Mouse (Mus musculus) lung, postnatal 0 days (tissue): ENCODE measurements around the gene Nr2c1.

ENCODE experiments used
- CTCF ChIP-seq: IDR thresholded peaks from 2 replicates; pipeline ENCODE4 v1.5.1; 2016; ENCODE audit warnings: antibody characterized with exemption, mild to moderate bottlenecking
- EP300 ChIP-seq: IDR thresholded peaks from 2 replicates; pipeline ENCODE4 v1.6.1; 2016; ENCODE audit warnings: antibody characterized with exemption, mild to moderate bottlenecking, control low read depth

- TF ChIP-seq CTCF (no peak), EP300 (no peak)
These were observed 8.8 kb upstream of the Nr2c1 start for GRCm38 (mm10) chr10:94138890-94139482.
